Mouse (Mus musculus) left cerebral cortex, adult 18-20 months (tissue): ENCODE measurements at regions not wholly inside any gene's neighbourhood (a gene's known extent, or its start where the extent isn't known, plus 50 kb on each side); places are given as distances from the start of the nearest gene placed in this dataset.
A peak's percentile ranks its signal among the peaks of the same experiment; 100 is the strongest.

Experiments
- DNase-seq, 2 experiments: peaks; one replicate each; pipeline ENCODE4 v3.0.0; 2021 to 2022; ENCODE audit warnings: low spot score in 2 of 2, mixed read lengths in 1 of 2

- no peak for DNase-seq
Observed at GRCm38 (mm10) chr16:76837450-76837849, 176.1 kb upstream of the Usp25 start.

GRCm38 (mm10) chr16:76830371-76830770 lies 183.1 kb upstream of the Usp25 start:
- DNase-seq: no peak

- DNase-seq: peak; percentile 6 to 16
Observed at GRCm38 (mm10) chr16:76827674-76828441, 185.6 kb upstream of the Usp25 start.

GRCm38 (mm10) chr16:76821261-76821660 lies 192.2 kb upstream of the Usp25 start:
- no peak for DNase-seq

- no peak for DNase-seq
Observed at GRCm38 (mm10) chr16:76816056-76816885, 197.2 kb upstream of the Usp25 start.

GRCm38 (mm10) chr16:76803725-76804124 lies 209.8 kb upstream of the Usp25 start:
- peak; percentile 23 to 45 for DNase-seq

- peak; percentile 6 to 37 for DNase-seq
Observed at GRCm38 (mm10) chr16:76786405-76787155, 226.9 kb upstream of the Usp25 start.

GRCm38 (mm10) chr16:76782656-76783055 lies 230.8 kb upstream of the Usp25 start:
- DNase-seq: no peak

- DNase-seq: no peak
Observed at GRCm38 (mm10) chr16:76775790-76776189, 237.7 kb upstream of the Usp25 start.

GRCm38 (mm10) chr16:76774032-76774431 lies 239.5 kb upstream of the Usp25 start:
- no peak for DNase-seq

GRCm38 (mm10) chr16:76773466-76773865 lies 240.0 kb upstream of the Usp25 start:
- no peak for DNase-seq

- DNase-seq: peak; percentile 20 to 26
Observed at GRCm38 (mm10) chr16:76768607-76769006, 244.9 kb upstream of the Usp25 start.

GRCm38 (mm10) chr16:76766636-76767035 lies 246.9 kb upstream of the Usp25 start:
- DNase-seq: no peak

GRCm38 (mm10) chr16:76765536-76765935 lies 248.0 kb upstream of the Usp25 start:
- DNase-seq: no peak

GRCm38 (mm10) chr16:76764994-76765393 lies 248.5 kb upstream of the Usp25 start:
- DNase-seq: no peak

GRCm38 (mm10) chr16:76762619-76763283 lies 250.8 kb upstream of the Usp25 start:
- DNase-seq: no peak

- no peak for DNase-seq
Observed at GRCm38 (mm10) chr16:76761848-76762247, 251.7 kb upstream of the Usp25 start.

- DNase-seq: no peak
Observed at GRCm38 (mm10) chr16:76761004-76761403, 252.5 kb upstream of the Usp25 start.

- no peak for DNase-seq
Observed at GRCm38 (mm10) chr16:76754871-76755270, 258.6 kb upstream of the Usp25 start.

- no peak for DNase-seq
Observed at GRCm38 (mm10) chr16:76746385-76746784, 267.1 kb upstream of the Usp25 start.

- DNase-seq: no peak
Observed at GRCm38 (mm10) chr16:76741141-76741540, 272.4 kb upstream of the Usp25 start.
